Comparison of ENCODE assay signal across 13 mouse cellular contexts in the genomic region with DNA sequence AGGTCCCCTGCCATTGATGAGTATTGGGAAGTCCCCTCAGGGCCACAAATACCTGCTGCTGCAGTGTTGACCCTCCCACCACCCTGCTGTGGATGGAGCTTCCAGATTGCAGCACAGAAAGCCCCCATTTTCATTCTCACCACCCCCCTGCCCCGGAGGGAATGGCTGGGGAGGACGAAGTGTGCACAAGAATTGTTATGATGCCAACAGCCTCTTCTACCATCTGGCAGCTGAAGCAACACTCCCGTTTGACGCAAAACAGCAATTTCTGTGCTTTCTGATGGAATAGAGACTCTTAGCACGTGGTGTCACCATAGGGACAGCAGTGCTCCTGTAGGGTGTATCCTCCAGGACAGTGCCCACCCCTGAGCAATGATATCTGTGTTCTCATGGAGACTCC.
DNase-seq lines count a peak whose midpoint lies in the region; ATAC-seq lines count a peak whose summit lies in the region.
"Had no signal": no experiment of that assay in that cellular context is flagged by ENCODE, and none has a peak within 500 bp of the region (broad histone marks: within the 10 kb centered on the region; RNA-seq: fewer than 3 reads in every experiment).

No protein-coding gene starts in this region.

- H3K27me3 ChIP-seq in forebrain, embryonic 13.5 days, result no peaks in the 10 kb centered on the region
- H3K27me3 ChIP-seq in forebrain, embryonic 11.5 days (ENCODE audit: control insufficient read depth, insufficient read depth, low read length), result no peaks in the 10 kb centered on the region
- H3K27me3 ChIP-seq in heart, embryonic 10.5 days (ENCODE audit: insufficient read depth, poor library complexity, severe bottlenecking), result no peaks in the 10 kb centered on the region

- H3K36me3 ChIP-seq in forebrain, embryonic 13.5 days (ENCODE audit: poor library complexity, severe bottlenecking), result no peaks in the 10 kb centered on the region
- no peaks in the 10 kb centered on the region for H3K36me3 ChIP-seq in forebrain, embryonic 11.5 days (ENCODE audit: control insufficient read depth, insufficient read depth, low read length)
- H3K36me3 ChIP-seq in heart, embryonic 10.5 days, result no peaks in the 10 kb centered on the region

- H3K27ac ChIP-seq in forebrain, embryonic 13.5 days, result no peak overlapping the region
- H3K27ac ChIP-seq in forebrain, embryonic 11.5 days (ENCODE audit: low read depth, low read length), result no peak overlapping the region
- no peak overlapping the region for H3K27ac ChIP-seq in heart, embryonic 10.5 days
- H3K27ac ChIP-seq: liver, embryonic 14.5 days had no signal

- peaks cover 13% of the 10 kb centered on the region for H3K4me1 ChIP-seq in forebrain, embryonic 13.5 days
- no peaks in the 10 kb centered on the region for H3K4me1 ChIP-seq in forebrain, embryonic 11.5 days (replicated peaks; ENCODE audit: control insufficient read depth, insufficient read depth, low read length)
- no peaks in the 10 kb centered on the region for H3K4me1 ChIP-seq in heart, embryonic 10.5 days

- no peak overlapping the region for H3K4me2 ChIP-seq in forebrain, embryonic 13.5 days
- H3K4me2 ChIP-seq in forebrain, embryonic 11.5 days (ENCODE audit: low read depth, low read length, severe bottlenecking), result no peak overlapping the region

- no peak overlapping the region for H3K9ac ChIP-seq in forebrain, embryonic 13.5 days
- H3K9ac ChIP-seq in forebrain, embryonic 11.5 days (ENCODE audit: low read length), result no peak overlapping the region
- H3K9ac ChIP-seq: liver, embryonic 14.5 days had no signal

- no peak overlapping the region for H3K4me3 ChIP-seq in forebrain, embryonic 13.5 days
- H3K4me3 ChIP-seq in forebrain, embryonic 11.5 days (ENCODE audit: low read depth, low read length), result no peak overlapping the region
- H3K4me3 ChIP-seq in heart, embryonic 10.5 days, result no peak overlapping the region

- DNase-seq in forebrain, embryonic 11.5 days (ENCODE audit: low spot score), result no peak
- DNase-seq in frontal cortex, postnatal 36 days (ENCODE audit: low spot score in 2 of 2), result peak; percentile 50 to 79
- peak; percentile 59 to 65 for DNase-seq in left cerebral cortex, adult 18-20 months (ENCODE audit: low spot score in 2 of 2)
- DNase-seq in right cerebral cortex, postnatal 25 days, result peak; percentile 63
- no peak for DNase-seq in kidney, adult 11 months
- DNase-seq in embryo, embryonic 9.5 days (ENCODE audit: extremely low spot score), result no peak
- no peak for DNase-seq in heart, embryonic 10.5 days (ENCODE audit: low spot score)
- DNase-seq: cerebellum, postnatal 25 days; gastrocnemius, postnatal 14 days; lung, postnatal 4 days; thymus, adult 18-20 months had no signal

- H3K9me3 ChIP-seq in forebrain, embryonic 13.5 days (replicated peaks), result no peaks in the 10 kb centered on the region
- H3K9me3 ChIP-seq in forebrain, embryonic 11.5 days (ENCODE audit: control insufficient read depth, low read length), result no peaks in the 10 kb centered on the region
- no peaks in the 10 kb centered on the region for H3K9me3 ChIP-seq in heart, embryonic 10.5 days

- 66% methylated on average over 5 of the region's 5 CpGs for whole genome bisulfite sequencing in forebrain, embryonic 13.5 days
- 81% methylated on average over 5 of the region's 5 CpGs for WGBS in forebrain, embryonic 11.5 days
- WGBS in heart, embryonic 10.5 days, result 77% methylated on average over 5 of the region's 5 CpGs

- ATAC-seq in forebrain, embryonic 13.5 days, result peak; percentile 68; the same call in 1 of the 2 replicates
- no peak for ATAC-seq in forebrain, embryonic 11.5 days (replicated peaks; ENCODE audit: low FRiP score)

Comparison
In these comparisons a context has a peak if more than half of its experiments do, and no peak if none do; other contexts are left out.
1. DNase-seq: peak in frontal cortex, postnatal 36 days (2 of 2), left cerebral cortex, adult 18-20 months (2 of 2) and right cerebral cortex, postnatal 25 days (single experiment); none in forebrain, embryonic 11.5 days (single experiment), kidney, adult 11 months (single experiment), embryo, embryonic 9.5 days (single experiment) and heart, embryonic 10.5 days (single experiment).